Mouse (Mus musculus) kidney, adult 18-20 months (tissue): ENCODE results near the gene Rnf207.
A peak's percentile ranks its signal among the peaks of the same experiment; 100 is the strongest.

Experiments
- DNase-seq: peaks from one replicate; pipeline ENCODE4 v3.0.0; 2021

The Rnf207 gene

GRCm38 (mm10) chr4:152318517-152319234 is at the start of gene Rnf207:
Gene Rnf207, minus strand, starts transcription at chr4:152318993.
- DNase-seq, result peak; percentile 66

DNA sequence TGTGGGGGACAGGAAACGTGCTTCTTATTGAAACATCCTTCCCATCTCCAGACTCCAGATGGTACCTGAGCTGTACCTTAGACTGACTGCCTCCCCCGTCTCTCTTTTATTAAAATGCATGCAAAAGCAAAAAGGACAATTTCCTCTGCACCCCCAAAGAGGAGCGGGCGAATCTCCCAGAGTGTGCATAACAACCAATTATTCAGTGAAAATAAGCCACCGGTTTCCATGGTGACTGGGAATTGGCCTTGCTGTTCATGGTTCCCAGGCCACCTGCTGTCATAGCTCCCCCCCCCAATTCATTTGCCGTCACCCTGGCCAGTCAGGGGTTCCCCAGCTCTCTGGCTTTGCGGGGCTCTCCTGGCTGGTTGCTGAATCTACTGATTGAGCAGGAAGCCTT is 46.4 kb upstream of the Rnf207 start:
- no peak for DNase-seq

GRCm38 (mm10) chr4:152362180-152362579 is 43.4 kb upstream of the Rnf207 start:
- no peak for DNase-seq

DNA sequence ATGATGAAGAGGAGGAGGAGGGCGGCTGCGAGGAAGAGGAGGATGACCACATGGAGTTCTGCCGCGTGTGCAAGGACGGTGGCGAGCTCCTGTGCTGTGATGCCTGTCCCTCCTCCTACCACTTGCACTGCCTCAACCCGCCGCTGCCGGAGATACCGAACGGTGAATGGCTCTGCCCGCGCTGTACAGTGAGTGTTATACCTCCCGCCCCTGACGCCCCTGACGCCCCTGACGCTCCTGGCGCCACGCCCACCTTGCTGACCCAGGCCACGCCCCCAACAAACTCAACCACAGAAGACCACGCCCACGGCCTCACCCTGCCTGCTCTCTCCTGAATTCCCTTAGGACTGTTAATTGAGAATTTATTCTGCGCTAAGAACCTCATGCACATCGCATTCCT is 42.1 kb upstream of the Rnf207 start:
- peak; percentile 20 for DNase-seq

DNA sequence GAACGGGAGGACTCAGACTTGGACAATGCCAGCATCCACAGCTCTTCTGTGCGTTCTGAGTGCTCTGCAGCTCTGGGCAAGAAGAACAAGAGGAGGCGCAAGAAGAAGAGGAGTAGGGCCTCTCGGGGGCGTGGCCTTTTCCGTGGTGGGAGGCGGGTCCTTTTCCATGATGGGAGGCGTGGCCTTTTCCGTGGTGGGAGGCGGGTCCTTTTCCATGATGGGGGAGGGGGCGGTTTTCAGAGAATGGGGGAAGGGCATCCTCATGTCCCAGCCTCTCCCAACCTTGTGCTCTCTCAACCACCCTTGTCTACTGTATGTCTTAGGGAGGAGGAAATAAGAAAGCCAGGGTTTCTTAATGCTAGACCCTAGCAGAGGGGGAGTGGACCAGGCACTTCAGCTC is 40.9 kb upstream of the Rnf207 start:
- no peak for DNase-seq

DNA sequence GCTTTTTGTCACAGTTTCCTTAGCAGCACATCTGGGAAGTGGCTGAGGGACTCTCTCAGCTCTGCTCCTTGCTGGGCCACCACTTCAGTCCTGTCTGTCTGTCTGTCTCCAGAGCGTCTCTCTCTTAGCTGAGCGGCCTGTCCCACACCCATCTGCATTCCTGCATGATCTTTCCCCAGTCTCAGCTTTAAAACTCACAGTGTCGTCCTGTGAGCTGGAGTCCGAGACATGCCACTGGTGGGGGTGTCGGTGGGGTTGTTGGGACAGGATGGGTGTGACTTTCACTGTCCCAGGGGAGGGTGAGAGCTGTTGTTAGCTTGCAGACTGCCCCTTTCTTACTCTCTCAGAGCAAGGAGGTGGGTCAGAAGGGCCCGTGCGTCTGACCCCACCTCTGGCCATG is 36.9 kb upstream of the Rnf207 start:
- no peak for DNase-seq

- DNase-seq, result no peak
Measured at GRCm38 (mm10) chr4:152353886-152354637, 35.3 kb upstream of the Rnf207 start.

- no peak for DNase-seq
Measured at GRCm38 (mm10) chr4:152351422-152352305, 32.9 kb upstream of the Rnf207 start.

DNA sequence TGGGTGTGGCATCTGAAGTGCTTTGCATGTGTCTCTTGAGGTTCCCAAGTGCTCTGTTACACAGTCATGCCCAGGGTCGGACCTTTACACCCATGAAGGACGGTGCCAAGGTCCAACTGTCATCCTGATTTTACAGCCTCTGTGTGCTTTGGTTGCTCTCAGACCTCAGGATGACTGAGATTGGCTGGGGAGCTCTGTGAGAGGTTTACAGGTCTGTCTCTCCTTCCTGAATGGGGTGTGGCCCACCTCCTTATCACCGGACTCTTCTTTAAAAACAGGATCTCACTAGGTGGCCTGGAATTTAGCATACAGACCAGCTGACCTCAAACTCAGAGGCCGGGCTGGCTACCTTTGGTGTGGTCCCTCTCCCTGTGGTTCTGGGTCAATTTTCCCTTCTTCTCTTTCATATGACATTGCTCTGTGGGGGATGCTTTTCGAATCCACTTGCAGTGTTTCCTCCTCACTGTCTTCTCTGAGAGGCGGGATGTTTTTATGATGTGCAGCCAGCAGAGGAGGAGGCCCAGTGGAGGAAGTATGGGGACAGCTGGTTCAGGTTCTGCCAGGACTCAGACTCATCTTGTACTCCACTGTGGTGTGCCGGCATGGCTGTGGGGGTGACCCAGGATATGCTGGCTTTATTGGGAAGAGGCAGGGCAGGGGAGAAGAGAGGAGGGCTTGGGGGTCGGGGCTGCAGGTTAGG is 32.1 kb upstream of the Rnf207 start:
- DNase-seq, result no peak

DNA sequence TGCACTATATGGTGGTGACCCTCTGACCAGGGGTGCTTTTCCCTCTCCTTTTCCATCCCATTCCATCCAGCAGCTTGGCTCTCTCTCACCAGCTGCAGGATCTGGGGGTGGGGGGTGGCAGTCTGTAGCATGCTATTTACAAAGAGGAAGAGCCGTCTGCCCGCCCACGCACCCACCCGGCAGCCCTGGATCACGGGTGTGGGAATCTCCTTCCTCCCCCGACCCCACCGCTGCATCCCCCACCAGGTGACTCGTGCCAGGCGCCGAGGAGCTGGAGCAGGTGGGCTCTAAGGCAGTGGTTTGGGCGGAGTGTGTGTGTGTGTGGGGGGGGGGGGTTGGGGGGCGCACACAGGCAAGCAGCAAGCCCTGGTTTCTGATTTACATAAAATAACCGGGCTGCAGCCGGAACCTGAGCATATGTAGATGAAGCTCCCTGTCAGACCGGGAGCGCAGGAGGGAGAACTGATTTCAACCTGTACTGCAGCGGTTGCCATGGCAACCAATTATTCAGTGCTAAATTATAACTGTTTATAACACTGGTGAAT is 31.1 kb upstream of the Rnf207 start:
- DNase-seq, result no peak

DNA sequence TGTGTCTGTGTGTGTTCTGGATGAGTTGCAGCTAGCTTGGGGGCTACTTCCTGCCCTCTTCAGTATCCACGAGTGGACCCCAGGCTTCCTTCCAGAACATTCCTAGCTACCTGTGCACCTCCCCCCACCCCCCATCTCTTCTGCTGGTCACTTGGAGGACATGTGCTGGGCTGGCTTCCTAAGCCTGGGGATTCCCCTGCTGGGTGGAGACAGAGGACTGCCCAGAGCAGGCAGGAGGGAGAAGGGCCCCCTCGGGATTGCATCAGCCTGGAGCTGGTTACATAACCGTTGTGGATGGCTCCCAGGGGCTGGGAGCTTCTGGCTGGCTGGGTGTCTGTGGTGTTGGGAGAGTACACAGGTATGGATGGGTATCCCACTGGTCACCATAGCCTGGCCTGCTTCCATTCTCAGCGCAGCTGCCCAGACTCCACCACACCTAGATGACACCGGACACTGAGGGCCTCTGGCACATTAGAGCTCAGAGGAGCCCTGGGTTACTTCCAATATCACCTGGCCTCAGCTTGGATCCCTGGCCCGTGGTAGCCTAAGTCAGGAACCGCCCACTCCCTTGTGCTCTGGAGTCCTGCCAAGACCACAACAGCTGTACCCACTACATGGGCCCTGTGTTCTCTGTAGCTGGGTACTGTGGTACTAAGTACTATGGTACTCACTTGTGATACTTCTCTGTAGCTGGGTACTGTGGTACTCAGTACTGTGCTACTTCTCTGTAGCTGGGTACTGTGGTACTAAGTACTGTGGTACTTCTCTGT is 26.5 kb upstream of the Rnf207 start:
- no peak for DNase-seq

DNA sequence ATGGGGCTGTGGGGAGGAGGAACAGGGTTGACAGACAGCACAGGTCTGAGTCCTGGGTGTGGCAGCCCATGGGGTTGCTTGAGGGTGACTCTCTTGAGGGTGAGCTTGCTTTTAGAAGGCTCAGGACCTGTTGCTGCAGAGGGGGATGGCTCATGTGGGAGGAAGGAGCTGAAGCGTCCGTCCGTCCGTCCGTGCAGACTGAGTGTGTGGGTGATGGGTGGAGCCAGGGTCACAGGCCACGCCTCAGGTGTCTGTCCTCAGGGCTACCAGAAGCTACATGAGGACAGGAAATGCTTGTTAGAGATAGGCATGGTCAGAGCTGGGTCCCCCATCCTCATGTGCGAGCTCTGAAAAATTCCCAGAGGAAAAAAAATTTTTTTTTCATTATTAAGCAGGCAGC is 25.9 kb upstream of the Rnf207 start:
- no peak for DNase-seq

DNA sequence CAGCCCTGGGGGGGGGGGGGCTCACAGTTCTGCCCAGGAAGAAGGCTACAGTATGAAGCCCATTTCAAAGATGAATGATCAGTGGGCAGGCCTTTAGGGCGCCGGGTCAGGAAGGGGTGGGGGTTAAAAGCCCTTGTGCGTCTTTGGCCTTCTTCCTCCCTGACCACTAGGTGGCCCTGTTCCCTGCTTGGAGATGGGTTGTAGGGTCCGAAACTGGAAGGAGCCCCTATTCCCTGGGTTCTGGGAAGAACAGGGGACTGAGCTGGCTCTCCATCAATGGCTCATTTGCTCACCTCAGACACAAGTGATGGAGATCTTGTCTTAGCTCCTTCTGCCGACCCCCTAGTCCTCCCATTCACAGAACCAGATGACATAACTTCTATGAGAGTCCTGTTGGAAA is 24.5 kb upstream of the Rnf207 start:
- no peak for DNase-seq

DNA sequence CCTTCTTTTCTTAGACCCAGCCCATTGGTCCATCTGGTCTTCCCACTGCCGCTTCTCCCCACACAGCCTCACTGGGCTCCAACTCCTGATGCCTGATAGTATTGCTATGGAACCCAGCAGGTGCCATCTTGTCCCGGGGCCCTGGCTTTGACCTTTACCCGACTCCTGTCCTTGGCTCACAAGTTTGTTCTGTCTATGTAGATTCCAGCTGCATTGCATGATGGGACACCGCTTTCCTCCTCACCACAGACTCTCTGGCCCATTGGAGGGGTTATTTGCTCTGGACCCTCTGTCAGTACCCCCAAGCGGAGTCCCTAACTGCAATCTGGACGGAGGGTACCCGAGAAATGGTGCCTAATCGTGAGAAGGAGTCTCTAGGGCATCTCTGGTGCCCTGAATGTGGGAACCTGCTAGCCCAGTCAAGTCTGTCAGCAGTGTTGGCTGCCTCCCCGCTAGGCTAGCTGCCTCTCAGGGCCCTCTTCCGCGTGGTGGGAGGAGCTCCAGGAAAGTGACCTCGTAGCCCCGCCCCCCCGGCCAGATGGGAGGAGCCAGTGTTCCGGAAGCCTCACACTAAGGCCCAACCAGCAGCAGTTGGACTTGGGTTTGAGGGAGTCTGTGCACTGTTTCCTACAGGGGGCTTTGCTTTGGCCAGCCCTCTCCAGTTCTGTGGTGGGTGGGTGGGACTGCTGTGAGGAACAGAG is 21.9 kb upstream of the Rnf207 start:
- DNase-seq, result no peak

- DNase-seq, result no peak
Measured at GRCm38 (mm10) chr4:152339293-152339790, 20.5 kb upstream of the Rnf207 start.

GRCm38 (mm10) chr4:152338419-152339292 is 19.9 kb upstream of the Rnf207 start, which contains the start of gene Chd5:
Gene Chd5, plus strand, starts transcription at chr4:152338651.
- no peak for DNase-seq

DNA sequence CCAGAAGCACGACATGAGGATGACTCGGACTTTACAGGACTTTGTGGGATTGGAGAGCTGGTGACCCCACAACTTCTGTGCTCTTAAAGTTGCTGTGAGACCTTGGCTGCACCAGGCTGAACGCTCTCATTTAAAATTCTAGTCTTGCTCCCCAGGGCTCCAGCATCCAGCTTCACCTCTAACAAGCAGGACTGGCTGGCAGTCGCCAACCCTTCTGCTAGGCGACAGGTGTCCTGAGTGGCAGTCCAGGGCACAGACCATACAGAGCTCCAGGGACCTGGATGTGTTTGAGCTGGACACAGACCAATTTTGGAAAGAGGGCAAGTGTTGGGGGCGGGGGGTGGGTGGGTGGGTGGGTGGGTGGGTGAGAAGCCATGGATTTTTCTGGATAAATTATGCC is 19.0 kb upstream of the Rnf207 start:
- DNase-seq, result no peak

DNA sequence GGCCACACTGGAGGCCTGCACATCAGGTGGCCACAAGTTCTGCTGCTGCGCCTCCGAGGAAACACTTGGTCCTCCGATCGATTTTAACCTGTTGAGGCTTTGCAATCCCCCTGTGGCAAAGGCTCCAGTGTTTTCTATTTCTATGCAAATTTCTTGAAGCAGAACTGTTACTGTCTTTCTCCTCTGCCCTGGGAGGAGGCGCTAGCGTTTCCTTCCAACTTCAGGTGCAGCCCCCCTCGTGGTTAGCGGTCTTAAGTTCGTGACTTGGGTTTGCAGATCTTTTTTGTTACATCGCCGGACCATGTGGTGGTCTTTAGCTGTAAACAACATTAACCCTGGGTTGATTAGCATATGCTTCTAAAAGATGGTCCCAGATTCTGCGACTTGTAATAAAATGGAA is 14.8 kb upstream of the Rnf207 start:
- no peak for DNase-seq

GRCm38 (mm10) chr4:152332952-152333351 is 14.2 kb upstream of the Rnf207 start:
- DNase-seq, result peak; percentile 66

- peak; percentile 40 for DNase-seq
Measured at GRCm38 (mm10) chr4:152328691-152329090, 9.9 kb upstream of the Rnf207 start.
